Mouse (Mus musculus): ENCODE data around the gene Rhoj. TPM values are rescaled to one million over a fixed set of nuclear protein-coding genes. Genes with fewer than 3 reads are reported as not detected.
A peak's percentile ranks its signal among the peaks of the same experiment; 100 is the strongest.

Gene Rhoj
- total and polyA plus RNA-seq, 3 experiments: 13.8 to 20.3 (median 17.6) TPM

- no peak for DNase-seq
Observed at GRCm38 (mm10) chr12:75350750-75351149, 42.6 kb downstream of the Rhoj start.

GRCm38 (mm10) chr12:75351846-75352245, 43.7 kb downstream of the Rhoj start:
- no peak for DNase-seq

GRCm38 (mm10) chr12:75352410-75352809, 44.3 kb downstream of the Rhoj start:
- DNase-seq: peak; percentile 21

- DNase-seq: no peak
Observed at GRCm38 (mm10) chr12:75354354-75354753, 46.2 kb downstream of the Rhoj start.

GRCm38 (mm10) chr12:75357781-75358180, 49.7 kb downstream of the Rhoj start:
- no peak for DNase-seq

GRCm38 (mm10) chr12:75358714-75359113, 50.6 kb downstream of the Rhoj start:
- DNase-seq: peak; percentile 54

- no peak for DNase-seq
Observed at GRCm38 (mm10) chr12:75359500-75359899, 51.4 kb downstream of the Rhoj start.

GRCm38 (mm10) chr12:75359921-75360482, 51.9 kb downstream of the Rhoj start:
- DNase-seq: no peak

- no peak for DNase-seq
Observed at GRCm38 (mm10) chr12:75362456-75362855, 54.3 kb downstream of the Rhoj start.

- no peak for DNase-seq
Observed at GRCm38 (mm10) chr12:75364416-75364815, 56.3 kb downstream of the Rhoj start.

- DNase-seq: no peak
Observed at GRCm38 (mm10) chr12:75365621-75366124, 57.6 kb downstream of the Rhoj start.

- no peak for DNase-seq
Observed at GRCm38 (mm10) chr12:75367371-75367770, 59.2 kb downstream of the Rhoj start.

GRCm38 (mm10) chr12:75368527-75368926, 60.4 kb downstream of the Rhoj start:
- DNase-seq: no peak

- DNase-seq: peak; percentile 32
Observed at GRCm38 (mm10) chr12:75369418-75369851, 61.3 kb downstream of the Rhoj start.

GRCm38 (mm10) chr12:75374437-75374836, 66.3 kb downstream of the Rhoj start:
- no peak for DNase-seq

- no peak for DNase-seq
Observed at GRCm38 (mm10) chr12:75375060-75375459, 66.9 kb downstream of the Rhoj start.

- no peak for DNase-seq
Observed at GRCm38 (mm10) chr12:75376126-75376525, 68.0 kb downstream of the Rhoj start.

- DNase-seq: no peak
Observed at GRCm38 (mm10) chr12:75386731-75387130, 78.6 kb downstream of the Rhoj start.

GRCm38 (mm10) chr12:75387156-75387555, 79.0 kb downstream of the Rhoj start:
- no peak for DNase-seq

GRCm38 (mm10) chr12:75387846-75388245, 79.7 kb downstream of the Rhoj start:
- no peak for DNase-seq

GRCm38 (mm10) chr12:75388521-75388920, 80.4 kb downstream of the Rhoj start:
- DNase-seq: no peak

- DNase-seq: peak; percentile 24
Observed at GRCm38 (mm10) chr12:75389308-75390135, 81.4 kb downstream of the Rhoj start.

GRCm38 (mm10) chr12:75391526-75391925, 83.4 kb downstream of the Rhoj start:
- DNase-seq: no peak

Data from adrenal gland, adult 2 months (tissue).